24 mouse cellular contexts compared by ENCODE assay signal in the genomic region with DNA sequence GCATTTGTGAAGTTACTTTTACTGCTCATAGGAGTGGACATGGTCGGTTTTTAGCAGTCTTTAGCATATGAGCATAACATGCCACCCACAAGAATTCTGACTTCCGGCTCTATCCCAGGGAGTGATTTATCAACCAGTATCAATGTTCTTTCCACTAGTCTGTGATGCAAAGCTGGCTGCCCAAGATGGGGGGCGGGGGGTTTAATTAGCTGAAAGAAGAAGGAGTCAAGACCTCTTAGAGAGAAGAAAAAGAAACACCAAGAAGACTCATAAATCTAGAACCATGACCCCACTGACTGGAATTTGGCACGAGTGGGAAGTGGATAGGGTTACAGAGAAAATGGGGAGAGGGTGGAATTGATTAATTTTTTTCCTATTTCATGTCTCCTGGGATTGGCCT.
DNase-seq lines count a peak whose midpoint lies in the region; ATAC-seq and TF ChIP-seq lines count a peak whose summit lies in the region.
"Had no signal": no experiment of that assay in that cellular context is flagged by ENCODE, and none has a peak within 500 bp of the region (broad histone marks: within the 10 kb centered on the region; RNA-seq: fewer than 3 reads in every experiment).

No protein-coding gene starts in this region.

- TF ChIP-seq CTCF in lung, embryonic 14.5 days (IDR thresholded peaks at IDR 0.05; ENCODE audit: low read depth) = no peak
- TF ChIP-seq CTCF in lung, postnatal 0 days (IDR thresholded peaks at IDR 0.05) = no peak

- no peak overlapping the region for H3K9ac ChIP-seq in kidney, embryonic 14.5 days (ENCODE audit: low read depth, low read length)
- no peak overlapping the region for H3K9ac ChIP-seq in lung, embryonic 14.5 days
- no peak overlapping the region for H3K9ac ChIP-seq in lung, postnatal 0 days (replicated peaks; ENCODE audit: low read depth)
- H3K9ac ChIP-seq: embryonic facial prominence, embryonic 12.5 days; forebrain, embryonic 13.5 days had no signal

- no peak for TF ChIP-seq EP300 in lung, postnatal 0 days (IDR thresholded peaks at IDR 0.05)

- H3K27me3 ChIP-seq in kidney, embryonic 14.5 days (ENCODE audit: control insufficient read depth, insufficient read depth, low read length) = no peaks in the 10 kb centered on the region
- no peaks in the 10 kb centered on the region for H3K27me3 ChIP-seq in lung, embryonic 14.5 days (ENCODE audit: insufficient read depth, low read length)
- no peaks in the 10 kb centered on the region for H3K27me3 ChIP-seq in lung, postnatal 0 days (replicated peaks; ENCODE audit: insufficient read depth, low read length)
- H3K27me3 ChIP-seq: CH12.LX; embryonic facial prominence, embryonic 12.5 days; Patski had no signal

- H3K4me1 ChIP-seq in kidney, embryonic 14.5 days (ENCODE audit: control insufficient read depth, insufficient read depth, low read length) = no peaks in the 10 kb centered on the region; the same call in 1 of the 2 replicates
- H3K4me1 ChIP-seq in lung, embryonic 14.5 days (ENCODE audit: insufficient read depth) = no peaks in the 10 kb centered on the region
- no peaks in the 10 kb centered on the region for H3K4me1 ChIP-seq in lung, postnatal 0 days (ENCODE audit: insufficient read depth, low read depth, low read length)

- no peak overlapping the region for H3K4me3 ChIP-seq in kidney, embryonic 14.5 days (ENCODE audit: low read length)
- H3K4me3 ChIP-seq in lung, embryonic 14.5 days (ENCODE audit: low read depth, low read length) = no peak overlapping the region
- no peak overlapping the region for H3K4me3 ChIP-seq in lung, postnatal 0 days (ENCODE audit: low read depth, low read length)
- H3K4me3 ChIP-seq: embryonic facial prominence, embryonic 10.5 days; embryonic facial prominence, embryonic 12.5 days; forebrain, embryonic 13.5 days had no signal

- peak; percentile 52; the same call in 1 of the 2 replicates for ATAC-seq in kidney, embryonic 14.5 days (ENCODE audit: low FRiP score, low TSS enrichment)
- peak; percentile 58 for ATAC-seq in lung, embryonic 14.5 days (ENCODE audit: insufficient read depth)
- no peak for ATAC-seq in lung, postnatal 0 days
- ATAC-seq: activated CD4-positive, CD25-positive, alpha-beta regulatory T cell, adult 4 months; CD4-positive, CD25-positive, alpha-beta regulatory T cell, adult 4 months; forebrain, embryonic 13.5 days; Patski had no signal

- no peak overlapping the region for H3K4me2 ChIP-seq in kidney, embryonic 14.5 days (replicated peaks; ENCODE audit: low read depth, low read length)
- H3K4me2 ChIP-seq in lung, embryonic 14.5 days = no peak overlapping the region
- no peak overlapping the region for H3K4me2 ChIP-seq in lung, postnatal 0 days (replicated peaks; ENCODE audit: low read depth, low read length)
- H3K4me2 ChIP-seq: embryonic facial prominence, embryonic 12.5 days; forebrain, embryonic 13.5 days had no signal

- 26% methylated on average over 4 of the region's 4 CpGs for WGBS in kidney, embryonic 14.5 days
- WGBS in lung, embryonic 14.5 days = 34% methylated on average over 4 of the region's 4 CpGs
- 48% methylated on average over 4 of the region's 4 CpGs for WGBS in lung, postnatal 0 days

- H3K9me3 ChIP-seq in kidney, embryonic 14.5 days (ENCODE audit: control insufficient read depth, low read length) = no peaks in the 10 kb centered on the region
- no peaks in the 10 kb centered on the region for H3K9me3 ChIP-seq in lung, embryonic 14.5 days (ENCODE audit: low read depth, low read length)
- H3K9me3 ChIP-seq in lung, postnatal 0 days (ENCODE audit: low read length) = no peaks in the 10 kb centered on the region
- H3K9me3 ChIP-seq: embryonic facial prominence, embryonic 10.5 days; embryonic facial prominence, embryonic 12.5 days; forebrain, embryonic 13.5 days had no signal

- no peak overlapping the region for H3K27ac ChIP-seq in kidney, embryonic 14.5 days (ENCODE audit: low read depth, low read length)
- no peak overlapping the region for H3K27ac ChIP-seq in lung, embryonic 14.5 days (ENCODE audit: low read depth)
- no peak overlapping the region for H3K27ac ChIP-seq in lung, postnatal 0 days (ENCODE audit: low read length)
- H3K27ac ChIP-seq: embryonic facial prominence, embryonic 10.5 days; embryonic facial prominence, embryonic 12.5 days; forebrain, embryonic 13.5 days had no signal

- no peaks in the 10 kb centered on the region for H3K36me3 ChIP-seq in kidney, embryonic 14.5 days (ENCODE audit: control insufficient read depth, insufficient read depth, low read length)
- no peaks in the 10 kb centered on the region for H3K36me3 ChIP-seq in lung, embryonic 14.5 days (ENCODE audit: insufficient read depth)
- H3K36me3 ChIP-seq in lung, postnatal 0 days (ENCODE audit: insufficient read depth, low read length) = no peaks in the 10 kb centered on the region
- H3K36me3 ChIP-seq: embryonic facial prominence, embryonic 10.5 days; embryonic facial prominence, embryonic 12.5 days; G1E had no signal

- no peak for DNase-seq in kidney, postnatal 25 days
- peak; percentile 54 for DNase-seq in lung, embryonic 14.5 days
- no peak for DNase-seq in lung, adult 18-20 months
- peak; percentile 10 for DNase-seq in lung, postnatal 0 days (ENCODE audit: low spot score)
- no peak for DNase-seq in lung, postnatal 36 days
- peak; percentile 9 for DNase-seq in mesoderm, embryonic 11.5 days (ENCODE audit: low read depth, low spot score)
- DNase-seq: adrenal gland, adult 8-10 months; adrenal gland, postnatal 14 days; adrenal gland, postnatal 36 days; B cell, adult 2 months; cerebellum, adult 11-12 months; cerebellum, adult 2 months; cerebellum, adult 9-10 months; cerebellum, postnatal 10 days; cerebellum, postnatal 25 days had no signal

Comparison
In these comparisons a context has a peak if more than half of its experiments do, and no peak if none do; other contexts are left out.
1. DNase-seq: peak in lung, embryonic 14.5 days (single experiment), lung, postnatal 0 days (single experiment) and mesoderm, embryonic 11.5 days (single experiment); none in kidney, postnatal 25 days (0 of 2), lung, adult 18-20 months (0 of 2) and lung, postnatal 36 days (single experiment).